In genomic region chr8:71672168-71672735, GRCm38 (mm10) we compare ENCODE assay signal across 7 mouse cellular contexts. TPM values are rescaled to one million over a fixed set of nuclear protein-coding genes. Genes with fewer than 3 reads are reported as not detected.
A peak's percentile ranks its signal among the peaks of the same experiment; 100 is the strongest.
DNase-seq lines count a peak whose midpoint lies in the region; ATAC-seq and TF ChIP-seq lines count a peak whose summit lies in the region.

No protein-coding gene starts in this region.

- H3K4me3 ChIP-seq in liver, adult 2 months (ENCODE audit: insufficient read depth, low read depth, low read length): no peak overlapping the region
- H3K4me3 ChIP-seq in forebrain, embryonic 12.5 days (replicated peaks): peak overlapping the region; percentile 56
- peak overlapping the region; percentile 50 for H3K4me3 ChIP-seq in limb, embryonic 13.5 days
- peak overlapping the region; percentile 45; the same call in 1 of the 2 replicates for H3K4me3 ChIP-seq in stomach, embryonic 14.5 days (ENCODE audit: low read depth, low read length)

- no peak for DNase-seq in liver, adult 2 months (ENCODE audit: extremely low read depth, low read depth, low spot score)
- no peak for DNase-seq in liver
- no peak for DNase-seq in spleen, postnatal 4 days (ENCODE audit: low spot score in 2 of 2)

- H3K27me3 ChIP-seq in liver, adult 2 months (ENCODE audit: control insufficient read depth, insufficient read depth, low read length): peaks cover 2% of the 10 kb centered on the region; the same call in 1 of the 2 replicates
- peaks cover 65% of the 10 kb centered on the region for H3K27me3 ChIP-seq in forebrain, embryonic 12.5 days
- peaks cover 74% of the 10 kb centered on the region for H3K27me3 ChIP-seq in limb, embryonic 13.5 days
- no peaks in the 10 kb centered on the region for H3K27me3 ChIP-seq in stomach, embryonic 14.5 days (ENCODE audit: control insufficient read depth, insufficient read depth, low read length)

- H3K79me2 ChIP-seq in liver, adult 2 months (ENCODE audit: control insufficient read depth, insufficient read depth, low read length): no peaks in the 10 kb centered on the region

- no peak for TF ChIP-seq POLR2A in liver, adult 2 months (IDR thresholded peaks at IDR 0.05; ENCODE audit: extremely low read depth, insufficient read depth, low read length)

- H3K27ac ChIP-seq in liver, adult 2 months (replicated peaks; ENCODE audit: insufficient read depth, low read depth, low read length): peak overlapping the region; percentile 39
- H3K27ac ChIP-seq in forebrain, embryonic 12.5 days: no peak overlapping the region
- H3K27ac ChIP-seq in limb, embryonic 13.5 days: no peak overlapping the region
- H3K27ac ChIP-seq in stomach, embryonic 14.5 days (ENCODE audit: low read length): no peak overlapping the region

- WGBS in liver, adult 2 months: 76% methylated on average over 6 of the region's 6 CpGs
- WGBS in forebrain, embryonic 12.5 days: 66% methylated on average over 6 of the region's 6 CpGs
- WGBS in limb, embryonic 13.5 days: 47% methylated on average over 6 of the region's 6 CpGs
- WGBS in stomach, embryonic 14.5 days: 62% methylated on average over 6 of the region's 6 CpGs

- ATAC-seq in forebrain, embryonic 12.5 days (ENCODE audit: low FRiP score): no peak
- no peak for ATAC-seq in limb, embryonic 13.5 days (ENCODE audit: low FRiP score, low read depth)
- ATAC-seq in stomach, embryonic 14.5 days (ENCODE audit: insufficient number of reproducible peaks, insufficient read depth, low FRiP score, low read depth): no peak
- no peak for ATAC-seq in megakaryocyte-erythroid progenitor cell, adult 5-6 weeks (replicated peaks; ENCODE audit: low FRiP score, low TSS enrichment, poor library complexity, severe bottlenecking)

- no peaks in the 10 kb centered on the region for H3K36me3 ChIP-seq in liver, adult 2 months (ENCODE audit: control insufficient read depth, insufficient read depth, low read length)
- H3K36me3 ChIP-seq in forebrain, embryonic 12.5 days (replicated peaks): no peaks in the 10 kb centered on the region
- H3K36me3 ChIP-seq in limb, embryonic 13.5 days: no peaks in the 10 kb centered on the region
- no peaks in the 10 kb centered on the region for H3K36me3 ChIP-seq in stomach, embryonic 14.5 days (ENCODE audit: control insufficient read depth, insufficient read depth, low read length)

- no peaks in the 10 kb centered on the region for H3K9me3 ChIP-seq in forebrain, embryonic 12.5 days
- H3K9me3 ChIP-seq in limb, embryonic 13.5 days: no peaks in the 10 kb centered on the region
- H3K9me3 ChIP-seq in stomach, embryonic 14.5 days (ENCODE audit: control insufficient read depth, low read depth, low read length): no peaks in the 10 kb centered on the region

- H3K4me1 ChIP-seq in liver, adult 2 months (ENCODE audit: control insufficient read depth, insufficient read depth, low read length): peaks cover 15% of the 10 kb centered on the region
- H3K4me1 ChIP-seq in forebrain, embryonic 12.5 days: peaks cover 45% of the 10 kb centered on the region
- H3K4me1 ChIP-seq in limb, embryonic 13.5 days: peaks cover 40% of the 10 kb centered on the region
- H3K4me1 ChIP-seq in stomach, embryonic 14.5 days (ENCODE audit: control insufficient read depth, insufficient read depth, low read length): peaks cover 16% of the 10 kb centered on the region; the same call in 1 of the 2 replicates

- H3K9ac ChIP-seq in liver, adult 2 months (ENCODE audit: low read depth, low read length): no peak overlapping the region
- peak overlapping the region; percentile 70; the same call in 1 of the 2 replicates for H3K9ac ChIP-seq in forebrain, embryonic 12.5 days
- H3K9ac ChIP-seq in limb, embryonic 13.5 days: no peak overlapping the region
- no peak overlapping the region for H3K9ac ChIP-seq in stomach, embryonic 14.5 days (replicated peaks; ENCODE audit: low read depth, low read length)

- no peak for TF ChIP-seq CTCF in liver, adult 2 months (IDR thresholded peaks at IDR 0.05; ENCODE audit: low read depth, low read length)

- peak overlapping the region; percentile 95 for H3K4me2 ChIP-seq in forebrain, embryonic 12.5 days
- H3K4me2 ChIP-seq in limb, embryonic 13.5 days (replicated peaks): peak overlapping the region; percentile 93
- H3K4me2 ChIP-seq in stomach, embryonic 14.5 days (replicated peaks; ENCODE audit: low read depth, low read length): peak overlapping the region; percentile 99; the same call in 1 of the 2 replicates

RNA-seq across cellular contexts. Expression of gene Unc13a, which starts 0.7 kb away (rescaled TPM):
- total RNA-seq in liver, adult 2 months (2014; rRNA removed): 0.09 and 0.20 TPM in 2 replicates
- 0.15 and 0.72 TPM in 2 replicates for polyA plus RNA-seq in liver, adult 2 months (2012; rRNA removed)
- polyA plus RNA-seq in forebrain, embryonic 12.5 days (2016; fragmentation: Nextera tagmentation; extraction: Ambion mirVana): 13.7 and 16.0 TPM in 2 replicates
- polyA plus RNA-seq in limb, embryonic 13.5 days (2015; fragmentation: Nextera tagmentation; extraction: Ambion mirVana): 0.75 and 0.77 TPM in 2 replicates
- polyA plus RNA-seq in stomach, embryonic 14.5 days (2014; fragmentation: Nextera tagmentation; extraction: Ambion mirVana): 1.4 and 1.7 TPM in 2 replicates
- 0.26 and 0.64 TPM in 2 replicates for total RNA-seq in megakaryocyte-erythroid progenitor cell, adult 5-6 weeks (2014; fragmentation: Nextera tagmentation)
- total RNA-seq in megakaryocyte-erythroid progenitor cell, adult 5-6 weeks (2017): 0.27 TPM in 1 of 2 replicates, not detected in the other

RNA-seq across cellular contexts. Expression of gene Jak3, which starts 3.8 kb away (rescaled TPM):
- 4.0 and 4.6 TPM in 2 replicates for total RNA-seq in liver, adult 2 months (2014; rRNA removed)
- polyA plus RNA-seq in liver, adult 2 months (2012; rRNA removed): 5.7 and 7.9 TPM in 2 replicates
- polyA plus RNA-seq in forebrain, embryonic 12.5 days (2016; fragmentation: Nextera tagmentation; extraction: Ambion mirVana): 2.5 and 2.9 TPM in 2 replicates
- 3.4 and 4.2 TPM in 2 replicates for polyA plus RNA-seq in limb, embryonic 13.5 days (2015; fragmentation: Nextera tagmentation; extraction: Ambion mirVana)
- polyA plus RNA-seq in stomach, embryonic 14.5 days (2014; fragmentation: Nextera tagmentation; extraction: Ambion mirVana): 5.4 and 6.0 TPM in 2 replicates
- 5.2 and 10.4 TPM in 2 replicates for total RNA-seq in megakaryocyte-erythroid progenitor cell, adult 5-6 weeks (2014; fragmentation: Nextera tagmentation)
- 1.8 and 4.5 TPM in 2 replicates for total RNA-seq in megakaryocyte-erythroid progenitor cell, adult 5-6 weeks (2017)

RNA-seq across cellular contexts. Expression of gene Insl3, which starts 16.8 kb away (rescaled TPM):
- 0.74 and 1.1 TPM in 2 replicates for total RNA-seq in liver, adult 2 months (2014; rRNA removed)
- polyA plus RNA-seq in liver, adult 2 months (2012; rRNA removed): 4.9 and 8.2 TPM in 2 replicates
- not detected in 2 replicates for polyA plus RNA-seq in forebrain, embryonic 12.5 days (2016; fragmentation: Nextera tagmentation; extraction: Ambion mirVana)
- polyA plus RNA-seq in limb, embryonic 13.5 days (2015; fragmentation: Nextera tagmentation; extraction: Ambion mirVana): 0.48 and 0.55 TPM in 2 replicates
- polyA plus RNA-seq in stomach, embryonic 14.5 days (2014; fragmentation: Nextera tagmentation; extraction: Ambion mirVana): 1.3 and 1.7 TPM in 2 replicates
- total RNA-seq in megakaryocyte-erythroid progenitor cell, adult 5-6 weeks (2014; fragmentation: Nextera tagmentation): 6.4 and 17.6 TPM in 2 replicates
- total RNA-seq in megakaryocyte-erythroid progenitor cell, adult 5-6 weeks (2017): 0.88 and 4.8 TPM in 2 replicates

RNA-seq across cellular contexts. Expression of gene B3gnt3, which starts 29.3 kb away (rescaled TPM):
- 0.92 and 1.3 TPM in 2 replicates for total RNA-seq in liver, adult 2 months (2014; rRNA removed)
- polyA plus RNA-seq in liver, adult 2 months (2012; rRNA removed): 1.5 and 2.6 TPM in 2 replicates
- polyA plus RNA-seq in forebrain, embryonic 12.5 days (2016; fragmentation: Nextera tagmentation; extraction: Ambion mirVana): 0.36 and 0.72 TPM in 2 replicates
- 0.77 and 0.92 TPM in 2 replicates for polyA plus RNA-seq in limb, embryonic 13.5 days (2015; fragmentation: Nextera tagmentation; extraction: Ambion mirVana)
- polyA plus RNA-seq in stomach, embryonic 14.5 days (2014; fragmentation: Nextera tagmentation; extraction: Ambion mirVana): 4.7 and 5.4 TPM in 2 replicates
- total RNA-seq in megakaryocyte-erythroid progenitor cell, adult 5-6 weeks (2014; fragmentation: Nextera tagmentation): 0.42 and 0.79 TPM in 2 replicates
- total RNA-seq in megakaryocyte-erythroid progenitor cell, adult 5-6 weeks (2017): 0.30 and 0.99 TPM in 2 replicates

RNA-seq across cellular contexts. Expression of gene Fcho1, which starts 53.3 kb away (rescaled TPM):
- total RNA-seq in liver, adult 2 months (2014; rRNA removed): 0.18 and 0.87 TPM in 2 replicates
- polyA plus RNA-seq in liver, adult 2 months (2012; rRNA removed): 0.44 and 2.8 TPM in 2 replicates
- polyA plus RNA-seq in forebrain, embryonic 12.5 days (2016; fragmentation: Nextera tagmentation; extraction: Ambion mirVana): 38.4 and 38.9 TPM in 2 replicates
- 4.0 and 4.8 TPM in 2 replicates for polyA plus RNA-seq in limb, embryonic 13.5 days (2015; fragmentation: Nextera tagmentation; extraction: Ambion mirVana)
- 5.5 and 7.4 TPM in 2 replicates for polyA plus RNA-seq in stomach, embryonic 14.5 days (2014; fragmentation: Nextera tagmentation; extraction: Ambion mirVana)
- total RNA-seq in megakaryocyte-erythroid progenitor cell, adult 5-6 weeks (2014; fragmentation: Nextera tagmentation): 183 and 235 TPM in 2 replicates
- 68.1 and 88.4 TPM in 2 replicates for total RNA-seq in megakaryocyte-erythroid progenitor cell, adult 5-6 weeks (2017)
